In genomic region chr6:67158765-67159164, GRCm38 (mm10) we compare ENCODE assay signal across 8 mouse cellular contexts.
A peak's percentile ranks its signal among the peaks of the same experiment; 100 is the strongest.
DNase-seq lines count a peak whose midpoint lies in the region; ATAC-seq and TF ChIP-seq lines count a peak whose summit lies in the region.

No protein-coding gene starts in this region.

- H3K4me3 ChIP-seq in MEL (ENCODE audit: control insufficient read depth in 1 of 2, insufficient read depth in 1 of 2, low read depth in 2 of 2, low read length in 2 of 2): peak overlapping the region; percentile 29 to 57; a peak in 3 of 4 replicates
- H3K4me3 ChIP-seq in lung, embryonic 15.5 days: no peak overlapping the region
- H3K4me3 ChIP-seq in thymus, adult 2 months (ENCODE audit: control insufficient read depth, insufficient read depth, low read length): no peak overlapping the region

- H3K36me3 ChIP-seq in MEL (ENCODE audit: control insufficient read depth in 1 of 2, insufficient read depth in 2 of 2, low read length in 2 of 2): peaks cover 0 to 21% of the 10 kb centered on the region in 2 experiments; a peak in 2 of 4 replicates
- H3K36me3 ChIP-seq in lung, embryonic 15.5 days: no peaks in the 10 kb centered on the region
- H3K36me3 ChIP-seq in thymus, adult 2 months (ENCODE audit: control insufficient read depth, insufficient read depth, low read length): no peaks in the 10 kb centered on the region

- H3K79me2 ChIP-seq in MEL (ENCODE audit: control insufficient read depth, insufficient read depth, low read length, poor library complexity): no peaks in the 10 kb centered on the region

- under 1% methylated on average over 10 of the region's 10 CpGs for WGBS in lung, embryonic 15.5 days
- WGBS in thymus, adult 2 months: 2% methylated on average over 10 of the region's 10 CpGs

- TF ChIP-seq POLR2A in MEL (IDR thresholded peaks at IDR 0.05; ENCODE audit: control insufficient read depth in 1 of 2, insufficient read depth in 1 of 2, low read depth in 1 of 2, low read length in 2 of 2, poor library complexity in 1 of 2): no peak
- TF ChIP-seq POLR2A in thymus, adult 2 months (IDR thresholded peaks at IDR 0.05; ENCODE audit: control insufficient read depth, extremely low read depth, insufficient read depth, low read length, poor library complexity): no peak

- peak in 1 of 2 experiments; percentile 42; a peak in 1 of 4 replicates for TF ChIP-seq EP300 in MEL (IDR thresholded peaks at IDR 0.05; ENCODE audit: low read depth in 1 of 2, low read length in 2 of 2)

- no peak overlapping the region for H3K27ac ChIP-seq in MEL (ENCODE audit: control insufficient read depth, low read depth, low read length)
- no peak overlapping the region for H3K27ac ChIP-seq in lung, embryonic 15.5 days
- no peak overlapping the region for H3K27ac ChIP-seq in thymus, adult 2 months (ENCODE audit: control insufficient read depth, insufficient read depth, low read length)

- peak; percentile 100 for TF ChIP-seq RAD21 in MEL (IDR thresholded peaks at IDR 0.05; ENCODE audit: low read depth, low read length)

- no peaks in the 10 kb centered on the region for H3K9me3 ChIP-seq in MEL (replicated peaks; ENCODE audit: insufficient read depth, low read length)
- no peaks in the 10 kb centered on the region for H3K9me3 ChIP-seq in lung, embryonic 15.5 days

- TF ChIP-seq CTCF in MEL (IDR thresholded peaks at IDR 0.05 in 2 of 3, conservative IDR thresholded peaks at IDR 0.05 in 1 of 3; ENCODE audit: control insufficient read depth in 1 of 3, insufficient read depth in 1 of 3, low read depth in 2 of 3, low read length in 3 of 3, poor library complexity in 1 of 3, severe bottlenecking in 1 of 3): peak; percentile 79 to 99 (median 81)
- TF ChIP-seq CTCF in thymus, adult 2 months (IDR thresholded peaks at IDR 0.05; ENCODE audit: borderline replicate concordance, control insufficient read depth, extremely low read depth, insufficient read depth, low read length, poor library complexity): no peak

- peak; percentile 96 for DNase-seq in MEL (ENCODE audit: low read depth, low spot score)
- DNase-seq in cerebellum, adult 8-10 months: peak; percentile 83
- peak; percentile 85 for DNase-seq in forelimb bud, embryonic 11.5 days (ENCODE audit: low read depth, low spot score)
- DNase-seq in heart, postnatal 4 days: peak; percentile 93
- peak; percentile 70 to 85 for DNase-seq in layer of hippocampus, adult 8-10 months (ENCODE audit: low spot score in 2 of 2)
- DNase-seq in ovary, adult 18-20 months (ENCODE audit: low spot score): peak; percentile 78
- peak; percentile 87 for DNase-seq in thymus, adult 2 months

- peak overlapping the region; percentile 30 for H3K4me2 ChIP-seq in lung, embryonic 15.5 days

- H3K9ac ChIP-seq in MEL (ENCODE audit: control insufficient read depth, low read depth, low read length, poor library complexity, severe bottlenecking): peak overlapping the region; percentile 39
- no peak overlapping the region for H3K9ac ChIP-seq in lung, embryonic 15.5 days

- no peaks in the 10 kb centered on the region for H3K27me3 ChIP-seq in MEL (ENCODE audit: control insufficient read depth in 1 of 2, insufficient read depth in 2 of 2, low read length in 2 of 2)
- H3K27me3 ChIP-seq in lung, embryonic 15.5 days: no peaks in the 10 kb centered on the region
- no peaks in the 10 kb centered on the region for H3K27me3 ChIP-seq in thymus, adult 2 months (ENCODE audit: control insufficient read depth, insufficient read depth, low read length)

- peaks cover 14 to 18% of the 10 kb centered on the region in 2 experiments for H3K4me1 ChIP-seq in MEL (ENCODE audit: control insufficient read depth in 1 of 2, insufficient read depth in 2 of 2, low read length in 2 of 2)
- 0 out of 2 replicates have a peak, but pooled peaks cover 4% of the 10 kb centered on the region for H3K4me1 ChIP-seq in lung, embryonic 15.5 days
- H3K4me1 ChIP-seq in thymus, adult 2 months (replicated peaks; ENCODE audit: control insufficient read depth, insufficient read depth, low read length): 0 out of 2 replicates have a peak, but pooled peaks cover 2% of the 10 kb centered on the region

- peak; percentile 86 for ATAC-seq in lung, embryonic 15.5 days (ENCODE audit: borderline replicate concordance, extremely low read depth, low FRiP score, low TSS enrichment)

TF ChIP-seq in MEL, 35 proteins besides CTCF, POLR2A, EP300 and RAD21:
- no peak for TF ChIP-seq MYB (IDR thresholded peaks at IDR 0.05; ENCODE audit: low read depth, low read length)
- TF ChIP-seq USF2 (IDR thresholded peaks at IDR 0.05; ENCODE audit: borderline replicate concordance in 1 of 2, insufficient read depth in 1 of 2, low read depth in 1 of 2, low read length in 2 of 2): no peak
- no peak for TF ChIP-seq UBTF (IDR thresholded peaks at IDR 0.05; ENCODE audit: borderline replicate concordance, insufficient read depth, low read depth, low read length)
- peak; percentile 91 for TF ChIP-seq ZC3H11A (IDR thresholded peaks at IDR 0.05; ENCODE audit: low read depth, low read length)
- TF ChIP-seq ZKSCAN1 (IDR thresholded peaks at IDR 0.05; ENCODE audit: low read depth, low read length): no peak
- peak; percentile 38; the same call in 1 of the 2 replicates for TF ChIP-seq GATA1 (IDR thresholded peaks at IDR 0.05; ENCODE audit: low read depth, low read length)
- no peak for TF ChIP-seq JUND (IDR thresholded peaks at IDR 0.05; ENCODE audit: low read depth, low read length)
- no peak for TF ChIP-seq NRF1 (IDR thresholded peaks at IDR 0.05; ENCODE audit: insufficient read depth, low read depth, low read length, poor library complexity, severe bottlenecking)
- no peak for TF ChIP-seq GABPA (IDR thresholded peaks at IDR 0.05; ENCODE audit: low read depth, low read length)
- TF ChIP-seq CHD1 (IDR thresholded peaks at IDR 0.05; ENCODE audit: low read depth, low read length): no peak
- peak; percentile 86 for TF ChIP-seq SIN3A (IDR thresholded peaks at IDR 0.05; ENCODE audit: low read length)
- no peak for TF ChIP-seq E2F4 (IDR thresholded peaks at IDR 0.05; ENCODE audit: borderline replicate concordance, low read depth, low read length)
- no peak for TF ChIP-seq MEF2A (IDR thresholded peaks at IDR 0.05; ENCODE audit: extremely low read depth, insufficient replicate concordance, low read depth, low read length, poor library complexity, severe bottlenecking)
- TF ChIP-seq NELFE (IDR thresholded peaks at IDR 0.05; ENCODE audit: low read depth, low read length): no peak
- no peak for TF ChIP-seq MAX (IDR thresholded peaks at IDR 0.05; ENCODE audit: low read length)
- no peak for TF ChIP-seq POLR2AphosphoS5 (IDR thresholded peaks at IDR 0.05; ENCODE audit: borderline replicate concordance, low read depth, low read length)
- TF ChIP-seq MYC (IDR thresholded peaks at IDR 0.05; ENCODE audit: low read depth, low read length): no peak
- no peak for TF ChIP-seq ZMIZ1 (IDR thresholded peaks at IDR 0.05; ENCODE audit: low read depth, low read length)
- TF ChIP-seq POLR2AphosphoS2 (IDR thresholded peaks at IDR 0.05; ENCODE audit: low read length): no peak
- TF ChIP-seq TBP (IDR thresholded peaks at IDR 0.05; ENCODE audit: low read depth, low read length): 0 out of 2 replicates have a peak, but pooled peaks have one; percentile 44
- no peak for TF ChIP-seq USF1 (IDR thresholded peaks at IDR 0.05; ENCODE audit: low read depth, low read length)
- 0 out of 2 replicates have a peak, but pooled peaks have one; percentile 54 for TF ChIP-seq ZNF384 (IDR thresholded peaks at IDR 0.05; ENCODE audit: low read depth, low read length)
- TF ChIP-seq MAFK (IDR thresholded peaks at IDR 0.05; ENCODE audit: borderline replicate concordance, low read depth, low read length): no peak
- TF ChIP-seq SMC3 (IDR thresholded peaks at IDR 0.05; ENCODE audit: low read depth, low read length): peak; percentile 94
- TF ChIP-seq TAL1 (IDR thresholded peaks at IDR 0.05; ENCODE audit: low read length): no peak
- peak; percentile 43; the same call in 1 of the 2 replicates for TF ChIP-seq MXI1 (IDR thresholded peaks at IDR 0.05; ENCODE audit: low read depth, low read length)
- TF ChIP-seq RCOR1 (IDR thresholded peaks at IDR 0.05; ENCODE audit: low read depth, low read length): no peak
- peak; percentile 51 for TF ChIP-seq HCFC1 (IDR thresholded peaks at IDR 0.05; ENCODE audit: low read depth, low read length)
- no peak for TF ChIP-seq TCF12 (IDR thresholded peaks at IDR 0.05; ENCODE audit: low read depth, low read length)
- TF ChIP-seq ETS1 (IDR thresholded peaks at IDR 0.05; ENCODE audit: low read depth, low read length): peak; percentile 21; the same call in 1 of the 2 replicates
- no peak for TF ChIP-seq KAT2A (conservative IDR thresholded peaks at IDR 0.05; ENCODE audit: low read depth, low read length)
- peak; percentile 59; the same call in 1 of the 2 replicates for TF ChIP-seq MAZ (IDR thresholded peaks at IDR 0.05; ENCODE audit: low read depth, low read length)
- peak; percentile 55 for TF ChIP-seq ELF1 (IDR thresholded peaks at IDR 0.05; ENCODE audit: low read depth, low read length)
- 0 out of 2 replicates have a peak, but pooled peaks have one; percentile 8 for TF ChIP-seq BHLHE40 (IDR thresholded peaks at IDR 0.05; ENCODE audit: borderline replicate concordance, low read depth, low read length)
- no peak for TF ChIP-seq CHD2 (IDR thresholded peaks at IDR 0.05; ENCODE audit: low read length)

Comparison
In these comparisons a context has a peak if more than half of its experiments do, and no peak if none do; other contexts are left out.
1. H3K4me3 ChIP-seq: peak in MEL (2 of 2); none in lung, embryonic 15.5 days (single experiment) and thymus, adult 2 months (single experiment).
2. Peak in every context shown above with its lines, with median percentiles within 50 percentile points of each other: DNase-seq.